Mouse (Mus musculus) forebrain, postnatal 0 days (tissue): ENCODE data around the gene Nkain2. TPM values are rescaled to one million over a fixed set of nuclear protein-coding genes. Genes with fewer than 3 reads are reported as not detected.

Experiments used
- ATAC-seq: fragments of 200-750 bp; cut with Nextera tagmentation; 2 replicates; pipeline ENCODE4 v1.8.0; 2017; ENCODE audit warnings: mild to moderate bottlenecking, moderate library complexity
- DNase-seq: peaks from one replicate; pipeline ENCODE4 v3.0.0-alpha.2; 2015
- H3K27ac ChIP-seq: fragments of 300-500 bp; sonication (generic); 2 replicates; pipeline ENCODE4 v1.5.1; 2014; ENCODE audit warnings: low read depth, mild to moderate bottlenecking, antibody characterized with exemption, low read length, moderate library complexity, mixed read lengths
- H3K27me3 ChIP-seq: fragments of 300-500 bp; sonication (generic); 2 replicates; pipeline ENCODE4 v1.6.1; 2014; ENCODE audit warnings: mild to moderate bottlenecking, low read length, mixed read lengths; ENCODE audit not compliant: insufficient read depth
- H3K36me3 ChIP-seq: fragments of 300-500 bp; sonication (generic); 2 replicates; pipeline ENCODE4 v1.6.1; 2014; ENCODE audit warnings: mild to moderate bottlenecking, moderate library complexity; ENCODE audit not compliant: insufficient read depth
- H3K4me1 ChIP-seq: fragments of 300-500 bp; sonication (generic); 2 replicates; pipeline ENCODE4 v1.6.1; 2014; ENCODE audit warnings: antibody characterized with exemption; ENCODE audit not compliant: insufficient read depth
- H3K4me2 ChIP-seq: fragments of 300-500 bp; sonication (generic); 2 replicates; pipeline ENCODE4 v1.6.1; 2014; ENCODE audit warnings: low read depth, mild to moderate bottlenecking, moderate library complexity
- H3K4me3 ChIP-seq: fragments of 300-500 bp; sonication (generic); 2 replicates; pipeline ENCODE4 v1.5.1; 2014; ENCODE audit warnings: low read depth, low read length, mixed read lengths
- H3K9ac ChIP-seq: fragments of 300-500 bp; sonication (generic); 2 replicates; pipeline ENCODE4 v1.6.1; 2014; ENCODE audit warnings: mild to moderate bottlenecking
- H3K9me3 ChIP-seq: fragments of 300-500 bp; sonication (generic); 2 replicates; pipeline ENCODE4 v1.6.1; 2016; ENCODE audit warnings: low read length
- CTCF ChIP-seq: sonication (generic); IDR thresholded peaks from 2 replicates; pipeline ENCODE4 v1.5.1; 2016; ENCODE audit warnings: antibody characterized with exemption, control low read depth, low read depth
- WGBS: fragments of 180-500 bp; shearing (Covaris S2); extraction: QIAGEN DNeasy Blood & Tissue Kit; methylation state at CpG from one replicate; pipeline ENCODE4 v1.1.7; 2014; 5-methylcytosine and 5-hydroxymethylcytosine counted together
- polyA plus RNA-seq: library from polyadenylated mRNA; unstranded; fragments of >200 nt; fragmentation: Nextera tagmentation; extraction: Ambion mirVana; gene quantifications from 2 replicates; pipeline ENCODE4 v1.2.1, GENCODE M21; 2015
- total RNA-seq: library from RNA; depleted of rRNA; stranded (reverse); fragments of >200 nt; gene quantifications from 2 replicates; pipeline ENCODE4 v1.2.3, GENCODE M21; 2014

Nkain2 gene
- total and polyA plus RNA-seq, 2 experiments from 2014 or later: 24.7 to 90.1 TPM

DNA sequence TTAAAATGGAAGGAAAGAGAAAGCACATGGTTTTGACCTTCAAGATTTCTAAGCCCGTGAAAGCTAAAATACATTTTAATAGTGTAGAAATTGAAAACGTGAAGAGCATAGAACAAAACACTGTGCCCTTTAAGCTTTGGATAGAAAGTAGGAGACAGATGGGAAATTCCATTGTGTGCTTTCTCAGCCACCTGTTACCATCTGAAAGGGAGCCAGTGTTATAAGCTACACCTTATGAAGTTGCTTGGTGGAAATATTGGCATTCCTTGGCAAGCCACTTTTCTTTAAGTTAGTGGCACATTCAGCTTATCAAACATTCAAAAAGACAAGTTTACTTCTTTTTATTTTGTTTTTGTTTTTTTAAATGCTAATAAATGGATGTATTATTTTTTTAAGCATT is 427.5 kb downstream of the Nkain2 start:
- ATAC-seq: no peak
- TF ChIP-seq CTCF: no peak
- H3K9me3 ChIP-seq: no peaks in the 10 kb centered on the region

GRCm38 (mm10) chr10:32439932-32440519 is 450.2 kb downstream of the Nkain2 start:
- ATAC-seq (0 out of 2 replicates have a peak, but pooled peaks have one; percentile 20), DNase-seq (no peak)
- no peak for TF ChIP-seq CTCF
- Histone ChIP-seq H3K36me3 (no peaks in the 10 kb centered on the region), H3K4me2 (no peak overlapping the region), H3K27ac (no peak overlapping the region), H3K4me1 (no peaks in the 10 kb centered on the region), H3K9ac (no peak overlapping the region), H3K4me3 (no peak overlapping the region), H3K27me3 (no peaks in the 10 kb centered on the region), H3K9me3 (no peaks in the 10 kb centered on the region)
- 52% methylated on average over 3 of the region's 3 CpGs for WGBS

More for the DNA sequence above, 427.5 kb downstream of the Nkain2 start:
- Histone ChIP-seq H3K4me1 (no peaks in the 10 kb centered on the region), H3K27me3 (no peaks in the 10 kb centered on the region), H3K4me3 (no peak overlapping the region), H3K9ac (no peak overlapping the region), H3K27ac (no peak overlapping the region), H3K4me2 (no peak overlapping the region), H3K36me3 (no peaks in the 10 kb centered on the region)
- DNase-seq: peak; percentile 9
- 60% methylated on average over 2 of the region's 2 CpGs for WGBS

GRCm38 (mm10) chr10:32414228-32414627 is 476.0 kb downstream of the Nkain2 start:
- Histone ChIP-seq H3K27ac (no peak overlapping the region), H3K4me1 (no peaks in the 10 kb centered on the region), H3K9me3 (no peaks in the 10 kb centered on the region), H3K4me2 (no peak overlapping the region), H3K27me3 (no peaks in the 10 kb centered on the region), H3K36me3 (no peaks in the 10 kb centered on the region), H3K4me3 (no peak overlapping the region), H3K9ac (no peak overlapping the region)
- DNase-seq (peak; percentile 11), ATAC-seq (peak; percentile 71)
- no peak for TF ChIP-seq CTCF

GRCm38 (mm10) chr10:32411331-32411730 is 478.9 kb downstream of the Nkain2 start:
- no peak overlapping the region for H3K4me2 ChIP-seq
- H3K36me3 ChIP-seq: no peaks in the 10 kb centered on the region
- 85% methylated on average over 2 of the region's 2 CpGs for WGBS
- TF ChIP-seq CTCF: no peak
- H3K27me3 ChIP-seq: no peaks in the 10 kb centered on the region
- DNase-seq (no peak), ATAC-seq (no peak)
- no peak overlapping the region for H3K4me3 ChIP-seq
- no peak overlapping the region for H3K27ac ChIP-seq
- H3K9ac ChIP-seq: no peak overlapping the region
- no peaks in the 10 kb centered on the region for H3K4me1 ChIP-seq
- no peaks in the 10 kb centered on the region for H3K9me3 ChIP-seq

GRCm38 (mm10) chr10:32400961-32401360 is 489.3 kb downstream of the Nkain2 start:
- Histone ChIP-seq H3K4me3 (no peak overlapping the region), H3K27me3 (no peaks in the 10 kb centered on the region), H3K27ac (no peak overlapping the region), H3K9me3 (no peaks in the 10 kb centered on the region), H3K9ac (no peak overlapping the region), H3K4me1 (no peaks in the 10 kb centered on the region), H3K4me2 (no peak overlapping the region), H3K36me3 (no peaks in the 10 kb centered on the region)
- TF ChIP-seq CTCF: no peak
- WGBS: 91% methylated on average over 1 of the region's 1 CpGs
- no peak for ATAC-seq
- no peak for DNase-seq

- Histone ChIP-seq H3K4me1 (no peaks in the 10 kb centered on the region), H3K27me3 (no peaks in the 10 kb centered on the region), H3K9me3 (no peaks in the 10 kb centered on the region), H3K4me3 (no peak overlapping the region), H3K36me3 (no peaks in the 10 kb centered on the region), H3K9ac (no peak overlapping the region), H3K4me2 (no peak overlapping the region), H3K27ac (no peak overlapping the region)
- no peak for ATAC-seq
- no peak for TF ChIP-seq CTCF
- DNase-seq: no peak
- 72% methylated on average over 1 of the region's 1 CpGs for WGBS
These were observed 496.3 kb downstream of the Nkain2 start for GRCm38 (mm10) chr10:32393859-32394521.

DNA sequence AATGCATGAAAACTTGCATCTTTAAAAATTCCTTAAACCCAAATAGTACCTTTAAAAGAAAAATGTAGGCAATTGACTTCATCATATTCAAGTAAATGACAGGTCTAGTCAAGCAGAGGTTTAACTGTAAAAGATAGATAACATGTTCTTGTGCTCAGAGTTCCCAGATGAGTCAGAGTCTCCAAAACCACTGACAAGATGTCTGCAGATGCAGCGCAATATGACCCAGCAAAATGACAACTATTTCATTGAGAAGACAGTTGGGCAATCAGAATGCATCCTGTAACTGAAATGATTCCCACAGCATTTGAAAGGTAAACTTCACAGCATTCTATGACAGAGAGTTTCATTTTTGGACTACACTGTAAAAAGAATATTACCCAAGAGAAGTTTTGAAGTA is 496.9 kb downstream of the Nkain2 start:
- Histone ChIP-seq H3K27me3 (no peaks in the 10 kb centered on the region), H3K9ac (no peak overlapping the region), H3K4me3 (no peak overlapping the region), H3K9me3 (no peaks in the 10 kb centered on the region), H3K4me2 (no peak overlapping the region), H3K4me1 (no peaks in the 10 kb centered on the region), H3K27ac (no peak overlapping the region), H3K36me3 (no peaks in the 10 kb centered on the region)
- TF ChIP-seq CTCF: no peak
- 95% methylated on average over 1 of the region's 1 CpGs for WGBS
- DNase-seq: no peak
- no peak for ATAC-seq
